Mouse (Mus musculus) kidney, embryonic 16.5 days (tissue): ENCODE results near the gene Itga9. TPM values are rescaled to one million over a fixed set of nuclear protein-coding genes. Genes with fewer than 3 reads are reported as not detected.
A peak's percentile ranks its signal among the peaks of the same experiment; 100 is the strongest.

Experiments
- ATAC-seq: fragments of 200-750 bp; cut with Nextera tagmentation; 2 replicates; pipeline ENCODE4 v1.8.0; 2017; ENCODE audit warnings: moderate TSS enrichment; ENCODE audit not compliant: low FRiP score, low TSS enrichment
- H3K27ac ChIP-seq: fragments of 300-500 bp; sonication (generic); 2 replicates; pipeline ENCODE4 v1.5.1; 2014; ENCODE audit warnings: low read length
- H3K27me3 ChIP-seq: fragments of 300-500 bp; sonication (generic); 2 replicates; pipeline ENCODE4 v1.6.1; 2014; ENCODE audit warnings: low read length, control low read depth, mixed read lengths; ENCODE audit not compliant: insufficient read depth
- H3K36me3 ChIP-seq: fragments of 300-500 bp; sonication (generic); 2 replicates; pipeline ENCODE4 v1.6.1; 2014; ENCODE audit warnings: low read length, control low read depth, mixed read lengths; ENCODE audit not compliant: insufficient read depth
- H3K4me1 ChIP-seq: fragments of 300-500 bp; sonication (generic); 2 replicates; pipeline ENCODE4 v1.6.1; 2014; ENCODE audit warnings: low read length, control low read depth, mixed read lengths; ENCODE audit not compliant: insufficient read depth
- H3K4me2 ChIP-seq: fragments of 300-500 bp; sonication (generic); replicated peaks from 2 replicates; pipeline ENCODE4 v1.6.1; 2014; ENCODE audit warnings: low read depth, low read length
- H3K4me3 ChIP-seq: fragments of 300-500 bp; sonication (generic); 2 replicates; pipeline ENCODE4 v1.5.1; 2014; ENCODE audit warnings: mild to moderate bottlenecking, low read length
- H3K9ac ChIP-seq: fragments of 300-500 bp; sonication (generic); replicated peaks from 2 replicates; pipeline ENCODE4 v1.6.1; 2014; ENCODE audit warnings: low read length
- H3K9me3 ChIP-seq: fragments of 300-500 bp; sonication (generic); 2 replicates; pipeline ENCODE4 v1.6.1; 2016; ENCODE audit warnings: low read length, control low read depth
- WGBS: fragments of 180-500 bp; shearing (Covaris S2); extraction: QIAGEN DNeasy Blood & Tissue Kit; methylation state at CpG from one replicate; pipeline ENCODE4 v1.1.7; 2014; 5-methylcytosine and 5-hydroxymethylcytosine counted together
- polyA plus RNA-seq: library from polyadenylated mRNA; unstranded; fragments of >200 nt; fragmentation: Nextera tagmentation; extraction: Ambion mirVana; gene quantifications from 2 replicates; pipeline ENCODE4 v1.2.1, GENCODE M21; 2015

Gene Itga9
- polyA plus RNA-seq, 1 experiment from 2014 or later = 10.8 TPM

GRCm38 (mm10) chr9:118907934-118908620 lies 301.6 kb downstream of the Itga9 start:
- Histone ChIP-seq H3K4me1 (peaks cover 14% of the 10 kb centered on the region), H3K9ac (no peak overlapping the region), H3K27me3 (no peaks in the 10 kb centered on the region), H3K4me2 (no peak overlapping the region), H3K4me3 (no peak overlapping the region), H3K9me3 (no peaks in the 10 kb centered on the region), H3K27ac (no peak overlapping the region), H3K36me3 (no peaks in the 10 kb centered on the region)
- peak; percentile 67; the same call in 1 of the 2 replicates for ATAC-seq
- WGBS = 47% methylated on average over 18 of the region's 18 CpGs

- no peaks in the 10 kb centered on the region for H3K27me3 ChIP-seq
- no peak overlapping the region for H3K4me2 ChIP-seq
- no peak overlapping the region for H3K27ac ChIP-seq
- no peak for ATAC-seq
- 89% methylated on average over 9 of the region's 9 CpGs for WGBS
- H3K9me3 ChIP-seq = no peaks in the 10 kb centered on the region; the same call in 1 of the 2 replicates
- peaks cover 9% of the 10 kb centered on the region for H3K4me1 ChIP-seq
- H3K36me3 ChIP-seq = no peaks in the 10 kb centered on the region
- no peak overlapping the region for H3K4me3 ChIP-seq
- no peak overlapping the region for H3K9ac ChIP-seq
These were observed 306.6 kb downstream of the Itga9 start for GRCm38 (mm10) chr9:118913048-118913447.

- Histone ChIP-seq H3K9ac (no peak overlapping the region), H3K4me2 (no peak overlapping the region), H3K4me1 (0 out of 2 replicates have a peak, but pooled peaks cover 7% of the 10 kb centered on the region), H3K4me3 (no peak overlapping the region), H3K36me3 (no peaks in the 10 kb centered on the region), H3K27me3 (no peaks in the 10 kb centered on the region), H3K27ac (no peak overlapping the region), H3K9me3 (no peaks in the 10 kb centered on the region; the same call in 1 of the 2 replicates)
- no peak for ATAC-seq
- WGBS = 78% methylated on average over 3 of the region's 3 CpGs
These were observed 307.1 kb downstream of the Itga9 start for GRCm38 (mm10) chr9:118913613-118914012.

GRCm38 (mm10) chr9:118914589-118914988 lies 308.1 kb downstream of the Itga9 start:
- Histone ChIP-seq H3K27ac (peak overlapping the region; percentile 43; the same call in 1 of the 2 replicates), H3K9me3 (no peaks in the 10 kb centered on the region; the same call in 1 of the 2 replicates), H3K4me1 (peaks cover 11% of the 10 kb centered on the region), H3K9ac (no peak overlapping the region), H3K4me3 (no peak overlapping the region), H3K4me2 (no peak overlapping the region), H3K36me3 (no peaks in the 10 kb centered on the region), H3K27me3 (no peaks in the 10 kb centered on the region)
- 33% methylated on average over 8 of the region's 8 CpGs for WGBS
- ATAC-seq = no peak

GRCm38 (mm10) chr9:118915290-118915689 lies 308.8 kb downstream of the Itga9 start:
- H3K4me3 ChIP-seq = no peak overlapping the region
- ATAC-seq = no peak
- peaks cover 18% of the 10 kb centered on the region for H3K4me1 ChIP-seq
- H3K4me2 ChIP-seq = no peak overlapping the region
- 64% methylated on average over 5 of the region's 5 CpGs for WGBS
- no peaks in the 10 kb centered on the region for H3K36me3 ChIP-seq
- H3K27me3 ChIP-seq = no peaks in the 10 kb centered on the region
- no peak overlapping the region for H3K9ac ChIP-seq
- no peaks in the 10 kb centered on the region; the same call in 1 of the 2 replicates for H3K9me3 ChIP-seq
- no peak overlapping the region for H3K27ac ChIP-seq

GRCm38 (mm10) chr9:118919672-118920186 lies 313.2 kb downstream of the Itga9 start:
- H3K36me3 ChIP-seq = no peaks in the 10 kb centered on the region
- peak overlapping the region; percentile 33 for H3K27ac ChIP-seq
- H3K4me3 ChIP-seq = no peak overlapping the region
- H3K4me2 ChIP-seq = peak overlapping the region; percentile 5; the same call in 1 of the 2 replicates
- no peaks in the 10 kb centered on the region for H3K27me3 ChIP-seq
- H3K4me1 ChIP-seq = peaks cover 24% of the 10 kb centered on the region
- 42% methylated on average over 16 of the region's 16 CpGs for WGBS
- H3K9me3 ChIP-seq = no peaks in the 10 kb centered on the region; the same call in 1 of the 2 replicates
- ATAC-seq = peak; percentile 59
- H3K9ac ChIP-seq = 0 out of 2 replicates have a peak overlapping the region, but pooled peaks have one; percentile 13

GRCm38 (mm10) chr9:118920798-118921515 lies 314.5 kb downstream of the Itga9 start:
- Histone ChIP-seq H3K27ac (no peak overlapping the region), H3K9ac (no peak overlapping the region), H3K36me3 (no peaks in the 10 kb centered on the region), H3K4me1 (peaks cover 24% of the 10 kb centered on the region), H3K4me2 (no peak overlapping the region), H3K27me3 (no peaks in the 10 kb centered on the region), H3K9me3 (no peaks in the 10 kb centered on the region), H3K4me3 (no peak overlapping the region)
- ATAC-seq = peak; percentile 26
- 50% methylated on average over 12 of the region's 12 CpGs for WGBS

- H3K27me3 ChIP-seq = no peaks in the 10 kb centered on the region
- no peak overlapping the region for H3K9ac ChIP-seq
- H3K4me3 ChIP-seq = no peak overlapping the region
- no peak overlapping the region for H3K4me2 ChIP-seq
- H3K4me1 ChIP-seq = peaks cover 24% of the 10 kb centered on the region
- 75% methylated on average over 3 of the region's 3 CpGs for WGBS
- H3K9me3 ChIP-seq = no peaks in the 10 kb centered on the region
- ATAC-seq = no peak
- no peak overlapping the region for H3K27ac ChIP-seq
- H3K36me3 ChIP-seq = no peaks in the 10 kb centered on the region
These were observed 315.4 kb downstream of the Itga9 start for GRCm38 (mm10) chr9:118921926-118922325.

- H3K27ac ChIP-seq = peak overlapping the region; percentile 71; the same call in 1 of the 2 replicates
- 0 out of 2 replicates have a peak, but pooled peaks have one; percentile 1 for ATAC-seq
- H3K27me3 ChIP-seq = no peaks in the 10 kb centered on the region
- H3K9ac ChIP-seq = peak overlapping the region; percentile 72
- peak overlapping the region; percentile 69 for H3K4me3 ChIP-seq
- H3K9me3 ChIP-seq = no peaks in the 10 kb centered on the region
- peak overlapping the region; percentile 85 for H3K4me2 ChIP-seq
- no peaks in the 10 kb centered on the region for H3K36me3 ChIP-seq
- WGBS = 15% methylated on average over 16 of the region's 16 CpGs
- peaks cover 46% of the 10 kb centered on the region for H3K4me1 ChIP-seq
These were observed 318.1 kb downstream of the Itga9 start for GRCm38 (mm10) chr9:118924554-118925085.
